Mouse (Mus musculus) embryonic facial prominence, embryonic 14.5 days (tissue): Measurements from ENCODE around the gene Ooep. TPM values are rescaled to one million over a fixed set of nuclear protein-coding genes. Genes with fewer than 3 reads are reported as not detected.

Source experiments
- ATAC-seq: fragments of 200-750 bp; cut with Nextera tagmentation; 2 replicates; pipeline ENCODE4 v1.8.0; 2017; ENCODE audit warnings: low read depth, moderate number of reproducible peaks, moderate TSS enrichment
- DNase-seq: peaks from one replicate; pipeline ENCODE4 v3.0.0-alpha.2; 2015; ENCODE audit warnings: low spot score
- H3K27ac ChIP-seq: fragments of 300-500 bp; sonication (generic); replicated peaks from 2 replicates; pipeline ENCODE4 v1.5.1; 2014; ENCODE audit warnings: low read depth, mild to moderate bottlenecking, low read length, moderate library complexity
- H3K27me3 ChIP-seq: fragments of 300-500 bp; sonication (generic); replicated peaks from 2 replicates; pipeline ENCODE4 v1.6.1; 2014; ENCODE audit warnings: low read length; ENCODE audit not compliant: control insufficient read depth, insufficient read depth
- H3K36me3 ChIP-seq: fragments of 300-500 bp; sonication (generic); 2 replicates; pipeline ENCODE4 v1.6.1; 2014; ENCODE audit warnings: low read length, mixed read lengths; ENCODE audit not compliant: control insufficient read depth, insufficient read depth
- H3K4me1 ChIP-seq: fragments of 300-500 bp; sonication (generic); 2 replicates; pipeline ENCODE4 v1.6.1; 2014; ENCODE audit warnings: antibody characterized with exemption, low read length; ENCODE audit not compliant: control insufficient read depth, insufficient read depth
- H3K4me2 ChIP-seq: fragments of 300-500 bp; sonication (generic); 2 replicates; pipeline ENCODE4 v1.6.1; 2014; ENCODE audit warnings: low read depth, mild to moderate bottlenecking, low read length, moderate library complexity, mixed read lengths
- H3K4me3 ChIP-seq: fragments of 300-500 bp; sonication (generic); 2 replicates; pipeline ENCODE4 v1.5.1; 2014; ENCODE audit warnings: low read depth, mild to moderate bottlenecking, low read length
- H3K9ac ChIP-seq: fragments of 300-500 bp; sonication (generic); 2 replicates; pipeline ENCODE4 v1.6.1; 2014; ENCODE audit warnings: low read depth, mild to moderate bottlenecking, low read length, moderate library complexity, mixed read lengths
- H3K9me3 ChIP-seq: fragments of 300-500 bp; sonication (generic); 2 replicates; pipeline ENCODE4 v1.6.1; 2016; ENCODE audit warnings: low read length; ENCODE audit not compliant: control insufficient read depth
- WGBS: fragments of 180-500 bp; shearing (Covaris S2); extraction: QIAGEN DNeasy Blood & Tissue Kit; methylation state at CpG from one replicate; pipeline ENCODE4 v1.1.7; 2014; 5-methylcytosine and 5-hydroxymethylcytosine counted together
- polyA plus RNA-seq: library from polyadenylated mRNA; unstranded; fragments of >200 nt; fragmentation: Nextera tagmentation; extraction: Ambion mirVana; gene quantifications from 2 replicates; pipeline ENCODE4 v1.2.1, GENCODE M21; 2014

Gene Ooep
- 3.1 and 3.7 TPM in 2 replicates for polyA plus RNA-seq

GRCm38 (mm10) chr9:78378113-78378785, at the start of gene Ooep:
Gene Ooep, minus strand, starts transcription at chr9:78378725.
- H3K4me2 ChIP-seq, result peak within 1 kb of the TSS; percentile 56
- 4% methylated on average over 19 of the region's 23 CpGs for WGBS
- DNase-seq (peak; percentile 82), ATAC-seq (peak; percentile 93)
- no peak within 1 kb of the TSS for H3K27ac ChIP-seq
- 0 out of 2 replicates have a peak, but pooled peaks cover 4% of the 10 kb centered on the region for H3K27me3 ChIP-seq
- peak within 1 kb of the TSS; percentile 28 for H3K4me3 ChIP-seq
- H3K4me1 ChIP-seq, result no peaks in the 10 kb centered on the region
- H3K36me3 ChIP-seq, result no peaks in the 10 kb centered on the region
- peak within 1 kb of the TSS; percentile 41 for H3K9ac ChIP-seq
- H3K9me3 ChIP-seq, result no peaks in the 10 kb centered on the region

- Histone ChIP-seq H3K36me3 (no peaks in the 10 kb centered on the region), H3K9me3 (no peaks in the 10 kb centered on the region), H3K4me2 (no peak overlapping the region), H3K4me3 (no peak overlapping the region), H3K4me1 (no peaks in the 10 kb centered on the region), H3K9ac (no peak overlapping the region), H3K27me3 (no peaks in the 10 kb centered on the region), H3K27ac (no peak overlapping the region)
- 75% methylated on average over 6 of the region's 6 CpGs for WGBS
- DNase-seq, result no peak
- no peak for ATAC-seq
Observed at GRCm38 (mm10) chr9:78428185-78428584, 49.7 kb upstream of the Ooep start.

- Histone ChIP-seq H3K4me3 (peak overlapping the region; percentile 36), H3K4me1 (no peaks in the 10 kb centered on the region), H3K4me2 (peak overlapping the region; percentile 63), H3K36me3 (no peaks in the 10 kb centered on the region), H3K9ac (peak overlapping the region; percentile 56), H3K27ac (no peak overlapping the region), H3K27me3 (no peaks in the 10 kb centered on the region), H3K9me3 (no peaks in the 10 kb centered on the region)
- ATAC-seq (no peak), DNase-seq (no peak)
- WGBS, result 28% methylated on average over 22 of the region's 27 CpGs
Observed at GRCm38 (mm10) chr9:78427362-78427781, 48.8 kb upstream of the Ooep start.

- DNase-seq, result no peak
- no peak for ATAC-seq
- Histone ChIP-seq H3K4me3 (no peak overlapping the region), H3K9ac (no peak overlapping the region), H3K27me3 (peaks cover 21% of the 10 kb centered on the region), H3K4me2 (no peak overlapping the region), H3K9me3 (no peaks in the 10 kb centered on the region), H3K36me3 (no peaks in the 10 kb centered on the region), H3K4me1 (no peaks in the 10 kb centered on the region), H3K27ac (no peak overlapping the region)
- 86% methylated on average over 7 of the region's 7 CpGs for WGBS
Observed at GRCm38 (mm10) chr9:78401596-78401995, 23.1 kb upstream of the Ooep start.

GRCm38 (mm10) chr9:78400570-78400969, 22.0 kb upstream of the Ooep start:
- H3K27ac ChIP-seq, result no peak overlapping the region
- DNase-seq, result no peak
- H3K4me1 ChIP-seq, result no peaks in the 10 kb centered on the region
- H3K4me2 ChIP-seq, result no peak overlapping the region
- no peaks in the 10 kb centered on the region for H3K36me3 ChIP-seq
- H3K9ac ChIP-seq, result no peak overlapping the region
- WGBS, result 76% methylated on average over 5 of the region's 5 CpGs
- H3K4me3 ChIP-seq, result no peak overlapping the region
- no peaks in the 10 kb centered on the region for H3K9me3 ChIP-seq
- no peak for ATAC-seq
- H3K27me3 ChIP-seq, result peaks cover 32% of the 10 kb centered on the region

GRCm38 (mm10) chr9:78396517-78396916, 18.0 kb upstream of the Ooep start:
- Histone ChIP-seq H3K27me3 (peaks cover 66% of the 10 kb centered on the region), H3K4me1 (no peaks in the 10 kb centered on the region), H3K9ac (no peak overlapping the region; the same call in 1 of the 2 replicates), H3K27ac (no peak overlapping the region), H3K4me3 (peak overlapping the region; percentile 42), H3K9me3 (no peaks in the 10 kb centered on the region), H3K4me2 (peak overlapping the region; percentile 54; the same call in 1 of the 2 replicates), H3K36me3 (no peaks in the 10 kb centered on the region)
- no peak for DNase-seq
- ATAC-seq, result no peak
- 59% methylated on average over 9 of the region's 9 CpGs for WGBS

- Histone ChIP-seq H3K36me3 (no peaks in the 10 kb centered on the region), H3K9me3 (no peaks in the 10 kb centered on the region), H3K4me2 (peak within 1 kb of the TSS; percentile 54), H3K27ac (no peak within 1 kb of the TSS), H3K4me1 (no peaks in the 10 kb centered on the region), H3K4me3 (peak within 1 kb of the TSS; percentile 42), H3K9ac (peak within 1 kb of the TSS; percentile 46), H3K27me3 (peaks cover 66% of the 10 kb centered on the region)
- ATAC-seq, result peak; percentile 93
- 7% methylated on average over 31 of the region's 93 CpGs for WGBS
- DNase-seq, result peak; percentile 74
Observed at GRCm38 (mm10) chr9:78395630-78396351, 17.3 kb upstream of the Ooep start, which contains the start of gene Ddx43. Gene Ddx43, plus strand, starts transcription at chr9:78395777.

GRCm38 (mm10) chr9:78395244-78395629, 16.7 kb upstream of the Ooep start:
- ATAC-seq (no peak), DNase-seq (no peak)
- Histone ChIP-seq H3K4me2 (peak overlapping the region; percentile 54), H3K4me1 (no peaks in the 10 kb centered on the region), H3K36me3 (no peaks in the 10 kb centered on the region), H3K4me3 (peak overlapping the region; percentile 42), H3K9me3 (no peaks in the 10 kb centered on the region), H3K27ac (no peak overlapping the region), H3K9ac (no peak overlapping the region), H3K27me3 (peaks cover 66% of the 10 kb centered on the region)
- WGBS, result 35% methylated on average over 11 of the region's 11 CpGs
